Mouse (Mus musculus): Measurements from ENCODE around the gene Cd3eap. TPM values are rescaled to one million over a fixed set of nuclear protein-coding genes. Genes with fewer than 3 reads are reported as not detected.

Gene Cd3eap
- polyA plus RNA-seq, 2 experiments, result 6.7 to 7.8 TPM

- Histone ChIP-seq H3K9me3 (ENCODE audit: control insufficient read depth, low read length) (no peaks in the 10 kb centered on the region), H3K27ac (no peak overlapping the region), H3K4me3 (ENCODE audit: insufficient read depth in 1 of 2, low read depth in 2 of 2, low read length in 2 of 2) (no peak overlapping the region), H3K9ac (replicated peaks) (no peak overlapping the region), H3K4me1 (replicated peaks; ENCODE audit: control insufficient read depth in 2 of 2, insufficient read depth in 2 of 2, low read length in 1 of 2) (peaks cover 0 to 9% of the 10 kb centered on the region in 2 experiments; a peak in 3 of 4 replicates), H3K27me3 (ENCODE audit: control insufficient read depth, insufficient read depth, low read length) (no peaks in the 10 kb centered on the region), H3K36me3 (replicated peaks; ENCODE audit: control insufficient read depth, insufficient read depth, low read depth) (no peaks in the 10 kb centered on the region), H3K4me2 (ENCODE audit: low read depth) (no peak overlapping the region)
- 68% methylated on average over 13 of the region's 13 CpGs for WGBS (ENCODE audit: insufficient replicate concordance)
- ATAC-seq (ENCODE audit: insufficient read depth) (no peak), DNase-seq (ENCODE audit: low read depth in 3 of 3, low spot score in 3 of 3) (no peak)
- no peak for TF ChIP-seq EP300 (IDR thresholded peaks at IDR 0.05; ENCODE audit: low read depth)
These were observed 9.9 kb downstream of the Cd3eap start for GRCm38 (mm10) chr7:19349188-19349915.

GRCm38 (mm10) chr7:19344938-19345471, 14.3 kb downstream of the Cd3eap start:
- H3K9me3 ChIP-seq (ENCODE audit: control insufficient read depth, low read length), result no peaks in the 10 kb centered on the region
- H3K27ac ChIP-seq, result no peak overlapping the region
- peak overlapping the region; percentile 75 for H3K4me2 ChIP-seq (ENCODE audit: low read depth)
- 0% methylated on average over 31 of the region's 31 CpGs for whole genome bisulfite sequencing (ENCODE audit: insufficient replicate concordance)
- peak overlapping the region; percentile 55 to 96 for H3K4me3 ChIP-seq (ENCODE audit: insufficient read depth in 1 of 2, low read depth in 2 of 2, low read length in 2 of 2)
- DNase-seq (ENCODE audit: low read depth in 3 of 3, low spot score in 3 of 3), result peak; percentile 96 to 97 (median 97)
- H3K27me3 ChIP-seq (ENCODE audit: control insufficient read depth, insufficient read depth, low read length), result peaks cover 31% of the 10 kb centered on the region
- peak overlapping the region; percentile 37 for H3K9ac ChIP-seq (replicated peaks)
- no peaks in the 10 kb centered on the region for H3K36me3 ChIP-seq (replicated peaks; ENCODE audit: control insufficient read depth, insufficient read depth, low read depth)
- H3K4me1 ChIP-seq (replicated peaks; ENCODE audit: control insufficient read depth in 2 of 2, insufficient read depth in 2 of 2, low read length in 1 of 2), result peaks cover 0 to 14% of the 10 kb centered on the region in 2 experiments; a peak in 3 of 4 replicates
- TF ChIP-seq CTCF (IDR thresholded peaks at IDR 0.05; ENCODE audit: low read depth) (no peak), EP300 (IDR thresholded peaks at IDR 0.05; ENCODE audit: low read depth) (no peak)
- peak; percentile 95 for ATAC-seq (ENCODE audit: insufficient read depth)

- Histone ChIP-seq H3K9me3 (ENCODE audit: control insufficient read depth, low read length) (no peaks in the 10 kb centered on the region), H3K27ac (no peak within 1 kb of the TSS), H3K4me1 (replicated peaks; ENCODE audit: control insufficient read depth in 2 of 2, insufficient read depth in 2 of 2, low read length in 1 of 2) (peaks cover 0 to 14% of the 10 kb centered on the region in 2 experiments; a peak in 3 of 4 replicates), H3K36me3 (replicated peaks; ENCODE audit: control insufficient read depth, insufficient read depth, low read depth) (no peaks in the 10 kb centered on the region), H3K4me3 (ENCODE audit: insufficient read depth in 1 of 2, low read depth in 2 of 2, low read length in 2 of 2) (peak within 1 kb of the TSS; percentile 55 to 96), H3K4me2 (ENCODE audit: low read depth) (peak within 1 kb of the TSS; percentile 75), H3K9ac (replicated peaks) (peak within 1 kb of the TSS; percentile 37), H3K27me3 (ENCODE audit: control insufficient read depth, insufficient read depth, low read length) (peaks cover 31% of the 10 kb centered on the region)
- no peak for TF ChIP-seq EP300 (IDR thresholded peaks at IDR 0.05; ENCODE audit: low read depth)
- 17% methylated on average over 12 of the region's 12 CpGs for WGBS (ENCODE audit: insufficient replicate concordance)
- no peak for DNase-seq (ENCODE audit: low read depth in 3 of 3, low spot score in 3 of 3)
- ATAC-seq (ENCODE audit: insufficient read depth), result no peak
These were observed 14.9 kb downstream of the Cd3eap start, which contains the start of gene Ercc1 for GRCm38 (mm10) chr7:19344237-19344847. Gene Ercc1 (plus strand): TSS chr7:19344778.

GRCm38 (mm10) chr7:19343210-19343808, 16.0 kb downstream of the Cd3eap start:
- peak overlapping the region; percentile 26 for H3K4me2 ChIP-seq (ENCODE audit: low read depth)
- H3K4me3 ChIP-seq (ENCODE audit: insufficient read depth in 1 of 2, low read depth in 2 of 2, low read length in 2 of 2), result no peak overlapping the region
- no peaks in the 10 kb centered on the region for H3K36me3 ChIP-seq (replicated peaks; ENCODE audit: control insufficient read depth, insufficient read depth, low read depth)
- WGBS (ENCODE audit: insufficient replicate concordance), result 2% methylated on average over 11 of the region's 11 CpGs
- H3K4me1 ChIP-seq (replicated peaks; ENCODE audit: control insufficient read depth in 2 of 2, insufficient read depth in 2 of 2, low read length in 1 of 2), result peaks cover 0 to 14% of the 10 kb centered on the region in 2 experiments; a peak in 3 of 4 replicates
- peak in 2 of 3 experiments; percentile 57 to 59 for DNase-seq (ENCODE audit: low read depth in 3 of 3, low spot score in 3 of 3)
- no peak overlapping the region for H3K9ac ChIP-seq (replicated peaks)
- H3K27me3 ChIP-seq (ENCODE audit: control insufficient read depth, insufficient read depth, low read length), result peaks cover 31% of the 10 kb centered on the region
- no peak overlapping the region for H3K27ac ChIP-seq
- H3K9me3 ChIP-seq (ENCODE audit: control insufficient read depth, low read length), result no peaks in the 10 kb centered on the region
- no peak for TF ChIP-seq EP300 (IDR thresholded peaks at IDR 0.05; ENCODE audit: low read depth)
- peak; percentile 97 for TF ChIP-seq CTCF (IDR thresholded peaks at IDR 0.05; ENCODE audit: low read depth)
- ATAC-seq (ENCODE audit: insufficient read depth), result no peak

Measured in liver, embryonic 14.5 days (tissue).